Mouse (Mus musculus) neural tube, embryonic 12.5 days (tissue): Measurements from ENCODE around the gene Ncor1. TPM values are rescaled to one million over a fixed set of nuclear protein-coding genes. Genes with fewer than 3 reads are reported as not detected.

Experiments
- ATAC-seq: fragments of 200-750 bp; cut with Nextera tagmentation; 2 replicates; pipeline ENCODE4 v1.8.0; 2017; ENCODE audit warnings: low read depth, mild to moderate bottlenecking, moderate TSS enrichment, moderate library complexity; ENCODE audit not compliant: low FRiP score
- H3K27ac ChIP-seq: fragments of 300-500 bp; sonication (generic); 2 replicates; pipeline ENCODE4 v1.5.1; 2016
- H3K27me3 ChIP-seq: fragments of 300-500 bp; sonication (generic); replicated peaks from 2 replicates; pipeline ENCODE4 v1.6.1; 2016; ENCODE audit warnings: mild to moderate bottlenecking
- H3K36me3 ChIP-seq: fragments of 300-500 bp; sonication (generic); 2 replicates; pipeline ENCODE4 v1.6.1; 2016; ENCODE audit warnings: mild to moderate bottlenecking
- H3K4me1 ChIP-seq: fragments of 300-500 bp; sonication (generic); 2 replicates; pipeline ENCODE4 v1.6.1; 2016
- H3K4me2 ChIP-seq: fragments of 300-500 bp; sonication (generic); replicated peaks from 2 replicates; pipeline ENCODE4 v1.6.1; 2016; ENCODE audit warnings: mild to moderate bottlenecking
- H3K4me3 ChIP-seq: fragments of 300-500 bp; sonication (generic); 2 replicates; pipeline ENCODE4 v1.5.1; 2016
- H3K9ac ChIP-seq: fragments of 300-500 bp; sonication (generic); 2 replicates; pipeline ENCODE4 v1.6.1; 2016; ENCODE audit warnings: mild to moderate bottlenecking
- H3K9me3 ChIP-seq: fragments of 300-500 bp; sonication (generic); 2 replicates; pipeline ENCODE4 v1.6.1; 2016; ENCODE audit warnings: mild to moderate bottlenecking
- WGBS: fragments of 180-500 bp; shearing (Covaris S2); methylation state at CpG from one replicate; pipeline ENCODE4 v1.1.7; 2016; 5-methylcytosine and 5-hydroxymethylcytosine counted together
- polyA plus RNA-seq: library from polyadenylated mRNA; unstranded; fragments of >200 nt; fragmentation: Nextera tagmentation; extraction: Ambion mirVana; gene quantifications from 2 replicates; pipeline ENCODE4 v1.2.1, GENCODE M21; 2016

The Ncor1 gene
- polyA plus RNA-seq, 1 experiment from 2014 or later = 201 TPM

- Histone ChIP-seq H3K4me1 (peaks cover 4% of the 10 kb centered on the region), H3K36me3 (0 out of 2 replicates have a peak, but pooled peaks cover under 1% of the 10 kb centered on the region), H3K9me3 (no peaks in the 10 kb centered on the region), H3K27me3 (no peaks in the 10 kb centered on the region), H3K4me2 (no peak overlapping the region), H3K9ac (no peak overlapping the region), H3K4me3 (no peak overlapping the region), H3K27ac (no peak overlapping the region)
- ATAC-seq = no peak
- WGBS = 27% methylated on average over 5 of the region's 5 CpGs
Observed at GRCm38 (mm10) chr11:62278027-62278426, 180.3 kb downstream of the Ncor1 start.

GRCm38 (mm10) chr11:62277086-62277485 is 181.3 kb downstream of the Ncor1 start:
- no peak for ATAC-seq
- 64% methylated on average over 8 of the region's 8 CpGs for WGBS

GRCm38 (mm10) chr11:62270851-62271250 is 187.5 kb downstream of the Ncor1 start:
- peaks cover 12% of the 10 kb centered on the region for H3K4me1 ChIP-seq
- H3K27me3 ChIP-seq = no peaks in the 10 kb centered on the region
- no peak for ATAC-seq
- no peak overlapping the region for H3K4me2 ChIP-seq
- H3K27ac ChIP-seq = no peak overlapping the region
- no peak overlapping the region for H3K4me3 ChIP-seq
- 69% methylated on average over 5 of the region's 5 CpGs for WGBS
- H3K36me3 ChIP-seq = no peaks in the 10 kb centered on the region
- H3K9ac ChIP-seq = no peak overlapping the region
- no peaks in the 10 kb centered on the region for H3K9me3 ChIP-seq

More at GRCm38 (mm10) chr11:62277086-62277485, 181.3 kb downstream of the Ncor1 start:
- Histone ChIP-seq H3K4me2 (no peak overlapping the region), H3K36me3 (no peaks in the 10 kb centered on the region), H3K4me3 (no peak overlapping the region), H3K27ac (no peak overlapping the region), H3K4me1 (peaks cover 2% of the 10 kb centered on the region), H3K9me3 (no peaks in the 10 kb centered on the region), H3K9ac (no peak overlapping the region), H3K27me3 (no peaks in the 10 kb centered on the region)

GRCm38 (mm10) chr11:62269097-62269496 is 189.2 kb downstream of the Ncor1 start:
- no peak for ATAC-seq
- no peaks in the 10 kb centered on the region for H3K27me3 ChIP-seq
- no peak overlapping the region for H3K27ac ChIP-seq
- no peak overlapping the region for H3K4me3 ChIP-seq
- 79% methylated on average over 12 of the region's 12 CpGs for WGBS
- no peak overlapping the region for H3K9ac ChIP-seq
- H3K9me3 ChIP-seq = no peaks in the 10 kb centered on the region
- no peaks in the 10 kb centered on the region for H3K36me3 ChIP-seq
- peaks cover 17% of the 10 kb centered on the region for H3K4me1 ChIP-seq
- no peak overlapping the region for H3K4me2 ChIP-seq

GRCm38 (mm10) chr11:62268381-62268780 is 190.0 kb downstream of the Ncor1 start:
- no peaks in the 10 kb centered on the region for H3K9me3 ChIP-seq
- H3K27me3 ChIP-seq = no peaks in the 10 kb centered on the region
- no peak overlapping the region for H3K4me2 ChIP-seq
- ATAC-seq = no peak
- peaks cover 17% of the 10 kb centered on the region for H3K4me1 ChIP-seq
- no peak overlapping the region for H3K9ac ChIP-seq
- H3K4me3 ChIP-seq = no peak overlapping the region
- 78% methylated on average over 8 of the region's 8 CpGs for WGBS
- H3K27ac ChIP-seq = no peak overlapping the region
- no peaks in the 10 kb centered on the region for H3K36me3 ChIP-seq

- peaks cover 17% of the 10 kb centered on the region for H3K4me1 ChIP-seq
Observed at GRCm38 (mm10) chr11:62266466-62267214, 191.7 kb downstream of the Ncor1 start.

More at GRCm38 (mm10) chr11:62266466-62267214, 191.7 kb downstream of the Ncor1 start:
- Histone ChIP-seq H3K9me3 (no peaks in the 10 kb centered on the region), H3K36me3 (no peaks in the 10 kb centered on the region), H3K4me2 (no peak overlapping the region), H3K4me3 (no peak overlapping the region), H3K27me3 (no peaks in the 10 kb centered on the region), H3K9ac (no peak overlapping the region), H3K27ac (no peak overlapping the region)
- WGBS = 51% methylated on average over 17 of the region's 17 CpGs
- no peak for ATAC-seq

Other genes starting within 250 kb of the Ncor1 start
- 5.0 and 5.8 TPM in 2 replicates for gene Adora2b, start 209.6 kb downstream of the Ncor1 start, polyA plus RNA-seq
- gene Zswim7, start 177.2 kb downstream of the Ncor1 start, polyA plus RNA-seq = 17.3 and 17.9 TPM in 2 replicates
- gene Ttc19, start 177.1 kb downstream of the Ncor1 start, polyA plus RNA-seq = 36.4 and 37.0 TPM in 2 replicates
- gene Pigl, start 81 bp downstream of the Ncor1 start, polyA plus RNA-seq = 10.7 and 10.8 TPM in 2 replicates
- gene Cenpv, start 80.7 kb upstream of the Ncor1 start, polyA plus RNA-seq = 68.5 and 73.7 TPM in 2 replicates
- gene Ubb, start 92.6 kb upstream of the Ncor1 start, polyA plus RNA-seq = 3,967 and 4,014 TPM in 2 replicates
- 16.0 and 18.0 TPM in 2 replicates for gene Trpv2, start 115.9 kb upstream of the Ncor1 start, polyA plus RNA-seq
- 14.2 and 15.9 TPM in 2 replicates for gene Lrrc75a, start 190.0 kb upstream of the Ncor1 start, polyA plus RNA-seq
- 30.8 and 34.7 TPM in 2 replicates for gene Mmgt2, start 190.1 kb upstream of the Ncor1 start, polyA plus RNA-seq